Mouse (Mus musculus) spleen, postnatal 36 days (tissue): ENCODE results near the gene Gpd2.

Experiments
- DNase-seq, 2 experiments: peaks; one replicate each; pipeline ENCODE4 v3.0.0; 2022; ENCODE audit warnings: low spot score in 2 of 2, mixed read lengths in 1 of 2

Gpd2 gene

GRCm38 (mm10) chr2:57387816-57388215 is 150.4 kb downstream of the Gpd2 start:
- no peak for DNase-seq

DNA sequence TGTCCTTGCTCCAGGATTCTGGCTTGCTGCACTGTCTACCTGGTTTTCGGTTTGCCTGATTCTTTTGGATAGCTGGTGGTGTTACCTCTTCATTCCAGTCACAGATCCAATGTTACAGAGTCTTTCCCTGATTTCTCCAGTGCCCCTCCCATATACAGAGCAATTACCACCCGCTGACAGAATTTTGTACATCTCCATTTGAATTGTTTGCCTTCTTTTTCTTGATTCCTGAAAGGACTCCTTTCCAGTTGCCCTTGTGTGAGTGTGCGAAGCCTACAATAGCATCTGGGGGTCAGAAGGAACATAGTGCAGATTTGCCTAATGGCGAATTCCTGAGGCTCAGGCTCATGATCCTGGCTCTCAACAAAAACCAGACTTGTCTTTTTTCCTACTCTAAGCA is 157.6 kb downstream of the Gpd2 start:
- DNase-seq: no peak

DNA sequence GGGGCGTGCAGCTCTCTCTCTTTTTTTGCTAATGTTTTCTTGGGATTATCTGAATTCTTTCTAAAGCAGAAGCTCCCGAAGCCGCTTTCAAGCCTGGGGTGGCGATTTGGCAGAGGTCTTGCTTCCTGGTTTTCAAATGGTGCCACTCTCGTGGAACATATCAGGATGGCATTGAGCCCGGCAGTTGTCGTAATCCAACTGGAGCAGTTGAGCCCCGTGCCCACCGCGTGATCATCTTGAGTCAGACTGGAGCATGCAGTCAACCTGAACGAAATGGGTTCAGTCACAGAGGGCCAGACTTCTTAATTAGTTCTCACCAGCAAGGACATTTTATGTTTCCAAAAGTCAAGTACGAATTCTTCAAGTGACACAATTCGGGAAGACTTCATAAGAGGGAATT is 158.6 kb downstream of the Gpd2 start:
- DNase-seq: no peak

DNA sequence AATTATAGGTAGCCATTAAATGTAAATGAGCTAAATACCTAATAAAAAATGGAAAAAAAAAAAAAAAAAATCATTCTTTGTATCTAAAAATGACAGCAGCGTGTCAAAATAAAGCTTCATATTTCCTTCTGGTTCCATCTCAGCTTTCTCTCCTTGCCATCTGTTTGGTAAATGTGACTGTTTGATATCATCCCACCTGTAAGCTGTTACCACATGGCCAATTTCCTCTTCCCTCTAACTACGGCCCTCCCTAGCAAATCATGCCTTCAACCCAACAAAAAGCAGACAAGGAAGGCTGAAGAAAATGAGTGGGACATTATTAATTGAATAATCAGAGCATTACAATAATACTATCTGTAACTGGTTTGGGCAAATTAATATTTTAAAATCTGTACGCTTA is 160.3 kb downstream of the Gpd2 start:
- no peak for DNase-seq

DNA sequence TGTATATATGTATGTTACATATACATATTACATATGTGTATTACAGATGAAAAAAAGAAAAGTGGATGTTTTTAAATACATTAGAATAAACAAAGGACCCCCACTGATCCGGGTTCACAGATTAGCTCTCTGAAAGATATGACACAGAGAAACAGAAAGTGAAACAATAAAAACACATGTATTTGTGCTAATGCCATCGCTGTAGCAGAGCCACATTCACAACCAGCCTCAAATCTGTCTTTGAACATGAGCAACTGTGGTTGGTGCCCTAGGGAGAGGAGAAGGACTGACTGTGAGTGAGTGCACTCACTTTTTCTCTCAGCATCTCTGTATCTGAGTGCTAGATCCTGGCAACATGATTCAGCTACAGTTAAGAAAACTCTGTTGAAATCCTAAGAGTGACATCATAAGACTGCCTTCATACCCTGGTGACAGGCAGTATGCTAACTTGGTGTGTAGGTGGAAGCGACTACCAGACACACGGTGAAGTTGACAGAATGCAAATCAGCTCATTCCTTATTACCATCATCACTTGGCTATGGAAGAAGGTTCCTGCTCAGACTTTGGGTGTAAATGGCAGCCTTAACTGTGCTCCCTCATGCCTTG is 170.1 kb downstream of the Gpd2 start:
- no peak for DNase-seq

DNA sequence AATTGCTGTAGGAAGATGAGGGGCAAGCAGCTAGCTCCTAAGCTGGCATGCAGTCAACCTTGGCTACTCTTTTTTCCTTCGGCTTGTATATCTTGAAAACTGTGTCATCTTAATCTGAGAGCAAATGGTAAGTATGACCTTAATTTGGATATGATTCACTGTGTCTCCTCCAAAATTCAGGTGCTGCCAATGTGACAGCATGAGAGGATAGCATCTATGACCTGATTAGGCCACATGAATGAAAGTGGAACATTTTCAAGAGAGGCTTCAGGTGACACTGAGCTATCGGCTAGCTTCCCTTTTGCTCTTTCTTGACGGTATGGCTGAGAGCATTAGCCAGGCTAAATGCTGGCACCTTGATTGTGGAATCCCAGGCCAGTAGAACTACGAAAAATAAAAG is 171.0 kb downstream of the Gpd2 start:
- DNase-seq: no peak

DNA sequence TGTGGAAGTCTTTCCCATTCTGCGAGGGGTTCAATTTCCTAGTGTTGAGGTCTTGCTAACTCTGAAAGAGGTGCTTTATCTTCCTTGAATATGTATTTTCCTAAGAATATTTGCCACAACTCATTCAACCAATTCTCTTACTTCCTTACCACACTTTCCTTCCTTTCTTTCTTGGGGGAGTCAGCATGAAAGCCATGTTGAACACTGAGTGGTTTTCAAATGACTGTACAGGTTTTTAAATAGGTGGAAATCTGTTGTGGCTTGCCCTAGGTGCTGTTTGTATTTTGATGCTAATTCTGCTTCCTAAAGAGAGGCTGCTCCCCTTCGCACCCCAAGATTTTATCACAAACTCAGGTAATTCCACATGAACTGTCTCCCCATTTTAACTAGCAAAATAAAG is 174.1 kb downstream of the Gpd2 start:
- DNase-seq: no peak

- no peak for DNase-seq
Observed at GRCm38 (mm10) chr2:57414550-57415160, 177.2 kb downstream of the Gpd2 start.

DNA sequence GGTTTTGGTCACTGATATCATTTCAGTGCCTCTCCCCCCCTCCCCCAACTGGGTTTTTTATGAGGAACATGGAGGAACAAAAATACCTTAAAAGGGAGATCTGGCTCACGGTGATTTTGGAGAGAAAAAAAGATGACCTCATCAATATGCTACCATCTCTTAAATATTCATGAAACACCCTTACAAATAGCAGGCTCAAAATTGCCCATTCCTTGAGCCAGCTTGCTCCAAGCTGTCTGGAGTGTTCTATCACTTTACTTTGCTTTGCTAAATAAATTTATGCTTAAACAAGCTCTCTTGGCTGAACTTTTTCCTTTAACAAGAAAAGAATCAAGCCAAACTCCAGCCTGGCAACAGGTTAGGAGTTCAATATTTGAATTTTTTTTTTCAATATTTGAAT is 179.3 kb downstream of the Gpd2 start:
- DNase-seq: no peak
